Mouse (Mus musculus) MEL (cell line): Measurements from ENCODE around the gene Fhad1. TPM values are rescaled to one million over a fixed set of nuclear protein-coding genes. Genes with fewer than 3 reads are reported as not detected.

Experiments used
- polyA plus RNA-seq, 2 experiments: library from polyadenylated mRNA; stranded (reverse) in 1 of 2; unstranded in 1 of 2; fragments of >175 nt in 1 of 2; fragments of >200 nt in 1 of 2; gene quantifications; 2 replicates each; pipeline versions ENCODE4 v1.2.1 to v1.2.4; 2012; ENCODE audit warnings: low replicate concordance in 2 of 2, low read depth in 1 of 2; ENCODE audit not compliant: insufficient read length in 2 of 2, insufficient read depth in 1 of 2, missing spikeins in 1 of 2
- total RNA-seq: library from RNA; depleted of rRNA; stranded (reverse); fragments of 300-350 nt; gene quantifications from 2 replicates; pipeline ENCODE4 v1.2.3, GENCODE M21; 2012; rRNA removed

Gene Fhad1
- total and polyA plus RNA-seq, 3 experiments, result not detected

Other genes with a start within 250 kb of the Fhad1 start
- 3.2 and 3.4 TPM in 2 replicates for gene Dnajc16, start 224.2 kb downstream of the Fhad1 start, total RNA-seq
- gene Dnajc16, start 224.2 kb downstream of the Fhad1 start, polyA plus RNA-seq, result 1 to 10 TPM in 1 of 2 experiments, not detected in 1; 6.8 TPM
- gene Casp9, start 221.5 kb downstream of the Fhad1 start, total RNA-seq, result 2.8 and 3.8 TPM in 2 replicates
- 1 to 10 TPM in 1 of 2 experiments, not detected in 1; 6.4 TPM for gene Casp9, start 221.5 kb downstream of the Fhad1 start, polyA plus RNA-seq
- gene Cela2a, start 188.9 kb downstream of the Fhad1 start, total RNA-seq, result not detected in 2 replicates
- gene Cela2a, start 188.9 kb downstream of the Fhad1 start, polyA plus RNA-seq, result not detected
- not detected in 2 replicates for gene Ctrc, start 168.7 kb downstream of the Fhad1 start, total RNA-seq
- gene Ctrc, start 168.7 kb downstream of the Fhad1 start, polyA plus RNA-seq, result not detected
- 29.8 and 32.4 TPM in 2 replicates for gene Efhd2, start 140.2 kb downstream of the Fhad1 start, total RNA-seq
- gene Efhd2, start 140.2 kb downstream of the Fhad1 start, polyA plus RNA-seq, result 10 to 100 TPM in 1 of 2 experiments, not detected in 1; 79.1 TPM
- gene Tmem51, start 69.2 kb upstream of the Fhad1 start, total RNA-seq, result not detected in 2 replicates
- not detected for gene Tmem51, start 69.2 kb upstream of the Fhad1 start, polyA plus RNA-seq
- not detected in 2 replicates for gene Kazn, start 224.3 kb upstream of the Fhad1 start, total RNA-seq
- gene Kazn, start 224.3 kb upstream of the Fhad1 start, polyA plus RNA-seq, result not detected